Mouse (Mus musculus) adrenal gland, postnatal 25 days (tissue): ENCODE results near the gene Cyp20a1. TPM values are rescaled to one million over a fixed set of nuclear protein-coding genes. Genes with fewer than 3 reads are reported as not detected.

Experiments used
- total RNA-seq: library from RNA; stranded (reverse); gene quantifications from 2 replicates; pipeline ENCODE4 v1.2.3, GENCODE M21; 2021

Cyp20a1 gene
- total RNA-seq, 1 experiment from 2014 or later: 34.4 TPM

Other genes starting within 250 kb of the Cyp20a1 start
- gene Carf, start 245.1 kb upstream of the Cyp20a1 start, total RNA-seq: 13.8 and 17.9 TPM in 2 replicates
- gene Wdr12, start 244.7 kb upstream of the Cyp20a1 start, total RNA-seq: 14.9 and 17.9 TPM in 2 replicates
- 73.8 and 77.7 TPM in 2 replicates for gene Nbeal1, start 162.7 kb upstream of the Cyp20a1 start, total RNA-seq
- gene Abi2, start 66.3 kb downstream of the Cyp20a1 start, total RNA-seq: 25.6 and 39.4 TPM in 2 replicates
- gene Raph1, start 223.8 kb downstream of the Cyp20a1 start, total RNA-seq: 89.9 and 119 TPM in 2 replicates